Mouse (Mus musculus): ENCODE results near the gene Arhgef3. TPM values are rescaled to one million over a fixed set of nuclear protein-coding genes. Genes with fewer than 3 reads are reported as not detected.
"Not testable (repeated sequence)": the region's sequence is repeated elsewhere in the genome, so short reads cannot be mapped to it uniquely, and the experiment has no call there.

Gene Arhgef3
- polyA plus RNA-seq, 1 experiment from 2014 or later: 2.2 TPM

DNA sequence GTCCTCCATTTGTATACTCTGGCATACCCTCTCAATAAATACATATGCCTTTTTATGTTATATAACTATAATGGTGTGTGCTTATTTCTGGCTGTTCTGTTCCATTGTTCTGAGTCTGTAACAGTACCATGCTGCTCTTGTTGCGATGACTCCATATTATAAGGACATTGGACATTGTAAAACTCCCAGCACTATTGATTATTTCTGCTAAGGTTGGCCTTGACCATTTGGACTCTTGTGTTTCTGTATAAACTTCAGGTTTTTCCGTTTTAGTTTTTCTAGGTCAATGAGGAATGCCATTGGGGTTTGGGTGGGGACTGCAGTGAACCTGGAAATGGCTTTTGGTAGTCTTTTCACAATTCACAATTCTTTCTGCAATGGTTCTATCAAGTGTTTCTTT is 90.0 kb downstream of the Arhgef3 start:
- DNase-seq (ENCODE audit: low spot score, missing footprints) (no peak), ATAC-seq (ENCODE audit: low FRiP score) (no peak)
- Histone ChIP-seq H3K9me3 (ENCODE audit: control insufficient read depth, low read length) (no peaks in the 10 kb centered on the region), H3K36me3 (ENCODE audit: control insufficient read depth, insufficient read depth, low read length) (no peaks in the 10 kb centered on the region), H3K9ac (ENCODE audit: low read length) (no peak overlapping the region), H3K27me3 (ENCODE audit: control insufficient read depth, insufficient read depth, low read length) (no peaks in the 10 kb centered on the region), H3K27ac (ENCODE audit: low read depth, low read length) (no peak overlapping the region), H3K4me3 (ENCODE audit: low read depth, low read length) (no peak overlapping the region), H3K4me2 (no peak overlapping the region), H3K4me1 (ENCODE audit: control insufficient read depth, insufficient read depth, low read length) (no peaks in the 10 kb centered on the region)
- 88% methylated on average over 2 of the region's 2 CpGs for WGBS

- DNase-seq (ENCODE audit: low spot score, missing footprints): no peak
- H3K4me3 ChIP-seq (ENCODE audit: low read depth, low read length): no peak overlapping the region
- H3K36me3 ChIP-seq (ENCODE audit: control insufficient read depth, insufficient read depth, low read length): no peaks in the 10 kb centered on the region
- H3K4me2 ChIP-seq: no peak overlapping the region
- H3K27me3 ChIP-seq (ENCODE audit: control insufficient read depth, insufficient read depth, low read length): no peaks in the 10 kb centered on the region
- no peak for ATAC-seq (ENCODE audit: low FRiP score)
- H3K9ac ChIP-seq (ENCODE audit: low read length): no peak overlapping the region
- H3K4me1 ChIP-seq (ENCODE audit: control insufficient read depth, insufficient read depth, low read length): no peaks in the 10 kb centered on the region
- H3K9me3 ChIP-seq (ENCODE audit: control insufficient read depth, low read length): no peaks in the 10 kb centered on the region
- no peak overlapping the region for H3K27ac ChIP-seq (ENCODE audit: low read depth, low read length)
Measured at GRCm38 (mm10) chr14:27206443-27206842, 91.7 kb downstream of the Arhgef3 start.

GRCm38 (mm10) chr14:27209542-27209941 is 94.8 kb downstream of the Arhgef3 start:
- Histone ChIP-seq H3K27me3 (ENCODE audit: control insufficient read depth, insufficient read depth, low read length) (no peaks in the 10 kb centered on the region), H3K4me3 (ENCODE audit: low read depth, low read length) (no peak overlapping the region), H3K36me3 (ENCODE audit: control insufficient read depth, insufficient read depth, low read length) (no peaks in the 10 kb centered on the region), H3K9ac (ENCODE audit: low read length) (no peak overlapping the region), H3K4me2 (no peak overlapping the region), H3K4me1 (ENCODE audit: control insufficient read depth, insufficient read depth, low read length) (no peaks in the 10 kb centered on the region), H3K9me3 (ENCODE audit: control insufficient read depth, low read length) (no peaks in the 10 kb centered on the region), H3K27ac (ENCODE audit: low read depth, low read length) (no peak overlapping the region)
- 93% methylated on average over 4 of the region's 4 CpGs for WGBS
- ATAC-seq (ENCODE audit: low FRiP score): no peak
- DNase-seq (ENCODE audit: low spot score, missing footprints): no peak

GRCm38 (mm10) chr14:27210801-27211200 is 96.1 kb downstream of the Arhgef3 start:
- not testable (repeated sequence) for H3K9me3 ChIP-seq (ENCODE audit: control insufficient read depth, low read length); H3K27ac ChIP-seq (ENCODE audit: low read depth, low read length); H3K4me2 ChIP-seq; H3K4me3 ChIP-seq (ENCODE audit: low read depth, low read length); H3K27me3 ChIP-seq (ENCODE audit: control insufficient read depth, insufficient read depth, low read length); ATAC-seq (ENCODE audit: low FRiP score); H3K4me1 ChIP-seq (ENCODE audit: control insufficient read depth, insufficient read depth, low read length); H3K9ac ChIP-seq (ENCODE audit: low read length); H3K36me3 ChIP-seq (ENCODE audit: control insufficient read depth, insufficient read depth, low read length); DNase-seq (ENCODE audit: low spot score, missing footprints)
- 90% methylated on average over 9 of the region's 9 CpGs for WGBS

GRCm38 (mm10) chr14:27211743-27212445 is 97.2 kb downstream of the Arhgef3 start:
- Histone ChIP-seq H3K36me3 (ENCODE audit: control insufficient read depth, insufficient read depth, low read length) (no peaks in the 10 kb centered on the region), H3K4me1 (ENCODE audit: control insufficient read depth, insufficient read depth, low read length) (no peaks in the 10 kb centered on the region), H3K27me3 (ENCODE audit: control insufficient read depth, insufficient read depth, low read length) (no peaks in the 10 kb centered on the region), H3K27ac (ENCODE audit: low read depth, low read length) (no peak overlapping the region), H3K4me3 (ENCODE audit: low read depth, low read length) (no peak overlapping the region), H3K9ac (ENCODE audit: low read length) (no peak overlapping the region), H3K4me2 (no peak overlapping the region), H3K9me3 (ENCODE audit: control insufficient read depth, low read length) (no peaks in the 10 kb centered on the region)
- DNase-seq (ENCODE audit: low spot score, missing footprints) (no peak), ATAC-seq (ENCODE audit: low FRiP score) (no peak)
- 93% methylated on average over 2 of the region's 2 CpGs for WGBS

GRCm38 (mm10) chr14:27214232-27214631 is 99.5 kb downstream of the Arhgef3 start:
- ATAC-seq (ENCODE audit: low FRiP score) (no peak), DNase-seq (ENCODE audit: low spot score, missing footprints) (no peak)
- Histone ChIP-seq H3K36me3 (ENCODE audit: control insufficient read depth, insufficient read depth, low read length) (no peaks in the 10 kb centered on the region), H3K4me3 (ENCODE audit: low read depth, low read length) (no peak overlapping the region), H3K4me1 (ENCODE audit: control insufficient read depth, insufficient read depth, low read length) (no peaks in the 10 kb centered on the region), H3K27ac (ENCODE audit: low read depth, low read length) (no peak overlapping the region), H3K4me2 (no peak overlapping the region), H3K9ac (ENCODE audit: low read length) (no peak overlapping the region), H3K9me3 (ENCODE audit: control insufficient read depth, low read length) (no peaks in the 10 kb centered on the region), H3K27me3 (ENCODE audit: control insufficient read depth, insufficient read depth, low read length) (no peaks in the 10 kb centered on the region)
- WGBS: 86% methylated on average over 2 of the region's 2 CpGs

DNA sequence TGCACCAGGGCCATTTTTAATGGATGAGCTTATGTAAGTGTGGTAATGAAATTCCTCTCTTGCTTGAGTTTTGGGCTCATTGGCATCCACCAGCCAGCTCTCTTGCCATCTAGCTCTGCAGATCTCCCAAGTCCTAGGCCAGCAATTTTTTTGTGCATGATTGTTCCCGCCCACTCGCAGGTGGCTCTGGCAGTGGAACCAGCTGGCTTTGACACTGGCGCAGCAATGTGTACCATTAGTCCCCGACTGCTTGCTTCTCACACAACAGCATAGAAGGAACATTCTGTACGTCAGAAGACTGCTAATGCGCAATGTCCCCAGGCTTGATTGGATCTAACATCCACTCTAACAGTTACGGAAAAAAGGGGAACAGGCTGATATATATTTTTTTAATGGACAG is 105.0 kb downstream of the Arhgef3 start:
- H3K4me2 ChIP-seq: no peak overlapping the region
- DNase-seq (ENCODE audit: low spot score, missing footprints) (no peak), ATAC-seq (ENCODE audit: low FRiP score) (no peak)
- no peak overlapping the region for H3K4me3 ChIP-seq (ENCODE audit: low read depth, low read length)
- H3K9ac ChIP-seq (ENCODE audit: low read length): no peak overlapping the region
- WGBS: 91% methylated on average over 7 of the region's 7 CpGs
- H3K27me3 ChIP-seq (ENCODE audit: control insufficient read depth, insufficient read depth, low read length): no peaks in the 10 kb centered on the region
- no peaks in the 10 kb centered on the region for H3K9me3 ChIP-seq (ENCODE audit: control insufficient read depth, low read length)
- H3K4me1 ChIP-seq (ENCODE audit: control insufficient read depth, insufficient read depth, low read length): no peaks in the 10 kb centered on the region
- H3K27ac ChIP-seq (ENCODE audit: low read depth, low read length): no peak overlapping the region
- H3K36me3 ChIP-seq (ENCODE audit: control insufficient read depth, insufficient read depth, low read length): no peaks in the 10 kb centered on the region

GRCm38 (mm10) chr14:27220297-27220696 is 105.6 kb downstream of the Arhgef3 start:
- H3K36me3 ChIP-seq (ENCODE audit: control insufficient read depth, insufficient read depth, low read length): no peaks in the 10 kb centered on the region
- H3K9me3 ChIP-seq (ENCODE audit: control insufficient read depth, low read length): no peaks in the 10 kb centered on the region
- no peak overlapping the region for H3K27ac ChIP-seq (ENCODE audit: low read depth, low read length)
- no peak overlapping the region for H3K9ac ChIP-seq (ENCODE audit: low read length)
- DNase-seq (ENCODE audit: low spot score, missing footprints) (no peak), ATAC-seq (ENCODE audit: low FRiP score) (no peak)
- no peaks in the 10 kb centered on the region for H3K4me1 ChIP-seq (ENCODE audit: control insufficient read depth, insufficient read depth, low read length)
- H3K4me2 ChIP-seq: no peak overlapping the region
- no peaks in the 10 kb centered on the region for H3K27me3 ChIP-seq (ENCODE audit: control insufficient read depth, insufficient read depth, low read length)
- no peak overlapping the region for H3K4me3 ChIP-seq (ENCODE audit: low read depth, low read length)
- 88% methylated on average over 12 of the region's 12 CpGs for WGBS

GRCm38 (mm10) chr14:27224636-27225035 is 109.9 kb downstream of the Arhgef3 start:
- Histone ChIP-seq H3K27ac (ENCODE audit: low read depth, low read length) (no peak overlapping the region), H3K27me3 (ENCODE audit: control insufficient read depth, insufficient read depth, low read length) (no peaks in the 10 kb centered on the region), H3K36me3 (ENCODE audit: control insufficient read depth, insufficient read depth, low read length) (no peaks in the 10 kb centered on the region), H3K4me1 (ENCODE audit: control insufficient read depth, insufficient read depth, low read length) (no peaks in the 10 kb centered on the region), H3K9ac (ENCODE audit: low read length) (no peak overlapping the region), H3K4me2 (no peak overlapping the region), H3K9me3 (ENCODE audit: control insufficient read depth, low read length) (no peaks in the 10 kb centered on the region), H3K4me3 (ENCODE audit: low read depth, low read length) (no peak overlapping the region)
- DNase-seq (ENCODE audit: low spot score, missing footprints): no peak
- ATAC-seq (ENCODE audit: low FRiP score): no peak
- WGBS: 91% methylated on average over 7 of the region's 7 CpGs
